In the genomic region with DNA sequence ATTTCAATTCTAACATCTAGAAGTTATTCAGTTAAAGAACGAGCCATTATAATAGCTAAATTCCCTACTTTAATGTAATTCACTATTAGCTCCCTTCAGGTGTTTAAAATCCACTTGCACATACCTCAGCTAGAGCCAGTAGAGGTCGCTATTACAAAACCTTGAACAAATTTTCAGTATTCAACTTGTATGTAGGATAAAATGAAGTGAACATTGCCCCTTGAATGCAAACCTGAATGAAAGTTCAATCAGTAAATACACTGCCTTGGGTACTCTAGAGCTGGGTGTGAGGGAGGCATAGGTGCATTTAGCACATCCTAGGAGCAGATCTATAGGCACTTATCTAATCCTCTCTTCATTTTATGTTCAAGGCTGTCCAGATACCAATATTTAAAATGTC, we compare ENCODE assay signal across 9 mouse cellular contexts. TPM values are rescaled to one million over a fixed set of nuclear protein-coding genes. Genes with fewer than 3 reads are reported as not detected.
DNase-seq lines count a peak whose midpoint lies in the region; ATAC-seq and TF ChIP-seq lines count a peak whose summit lies in the region.
"Had no signal": no experiment of that assay in that cellular context is flagged by ENCODE, and none has a peak within 500 bp of the region (broad histone marks: within the 10 kb centered on the region; RNA-seq: fewer than 3 reads in every experiment).

No protein-coding gene starts in this region.

- H3K36me3 ChIP-seq in forebrain, embryonic 13.5 days (ENCODE audit: poor library complexity, severe bottlenecking) = peaks cover 14% of the 10 kb centered on the region
- H3K36me3 ChIP-seq in forebrain, embryonic 11.5 days (ENCODE audit: control insufficient read depth, insufficient read depth, low read length) = no peaks in the 10 kb centered on the region; the same call in 1 of the 2 replicates
- H3K36me3 ChIP-seq in liver, adult 2 months (ENCODE audit: control insufficient read depth, insufficient read depth, low read length) = peaks cover 16% of the 10 kb centered on the region
- peaks cover 16% of the 10 kb centered on the region; the same call in 1 of the 2 replicates for H3K36me3 ChIP-seq in liver, embryonic 12.5 days
- H3K36me3 ChIP-seq: heart, embryonic 15.5 days had no signal

- no peak for DNase-seq in forebrain, embryonic 11.5 days (ENCODE audit: low spot score)
- peak; percentile 73 for DNase-seq in liver, adult 2 months (ENCODE audit: extremely low read depth, low read depth, low spot score)
- DNase-seq in brain, adult 2 months (ENCODE audit: low read depth, low spot score) = peak; percentile 84
- DNase-seq in large intestine, adult 2 months (ENCODE audit: low read depth, low spot score) = peak; percentile 35
- DNase-seq in thymus, postnatal 25 days = peak; percentile 12
- DNase-seq in layer of hippocampus, postnatal 10 days (ENCODE audit: low spot score in 2 of 2) = no peak

- peak; percentile 51 for TF ChIP-seq CTCF in liver, adult 2 months (IDR thresholded peaks at IDR 0.05; ENCODE audit: low read depth, low read length)

- H3K9ac ChIP-seq in forebrain, embryonic 13.5 days = no peak overlapping the region
- no peak overlapping the region for H3K9ac ChIP-seq in forebrain, embryonic 11.5 days (ENCODE audit: low read length)
- H3K9ac ChIP-seq in liver, adult 2 months (ENCODE audit: low read depth, low read length) = no peak overlapping the region
- no peak overlapping the region for H3K9ac ChIP-seq in liver, embryonic 12.5 days
- H3K9ac ChIP-seq: heart, embryonic 15.5 days had no signal

- ATAC-seq in forebrain, embryonic 13.5 days = 0 out of 2 replicates have a peak, but pooled peaks have one; percentile 19
- ATAC-seq in forebrain, embryonic 11.5 days (replicated peaks; ENCODE audit: low FRiP score) = no peak
- ATAC-seq in liver, embryonic 12.5 days = no peak

- no peak overlapping the region for H3K27ac ChIP-seq in forebrain, embryonic 13.5 days
- H3K27ac ChIP-seq in forebrain, embryonic 11.5 days (ENCODE audit: low read depth, low read length) = no peak overlapping the region
- no peak overlapping the region for H3K27ac ChIP-seq in liver, adult 2 months (replicated peaks; ENCODE audit: insufficient read depth, low read depth, low read length)
- H3K27ac ChIP-seq in liver, embryonic 12.5 days = no peak overlapping the region
- H3K27ac ChIP-seq: heart, embryonic 15.5 days had no signal

- no peak overlapping the region for H3K4me3 ChIP-seq in forebrain, embryonic 13.5 days
- no peak overlapping the region for H3K4me3 ChIP-seq in forebrain, embryonic 11.5 days (ENCODE audit: low read depth, low read length)
- no peak overlapping the region for H3K4me3 ChIP-seq in liver, adult 2 months (ENCODE audit: insufficient read depth, low read depth, low read length)
- H3K4me3 ChIP-seq in liver, embryonic 12.5 days = no peak overlapping the region
- H3K4me3 ChIP-seq: heart, embryonic 15.5 days had no signal

- H3K4me2 ChIP-seq in forebrain, embryonic 13.5 days = no peak overlapping the region
- H3K4me2 ChIP-seq in forebrain, embryonic 11.5 days (ENCODE audit: low read depth, low read length, severe bottlenecking) = no peak overlapping the region
- no peak overlapping the region for H3K4me2 ChIP-seq in liver, embryonic 12.5 days
- H3K4me2 ChIP-seq: heart, embryonic 15.5 days had no signal

- TF ChIP-seq POLR2A in liver, adult 2 months (IDR thresholded peaks at IDR 0.05; ENCODE audit: extremely low read depth, insufficient read depth, low read length) = no peak

- H3K4me1 ChIP-seq in forebrain, embryonic 13.5 days = peaks cover 5% of the 10 kb centered on the region
- 0 out of 2 replicates have a peak, but pooled peaks cover 2% of the 10 kb centered on the region for H3K4me1 ChIP-seq in forebrain, embryonic 11.5 days (replicated peaks; ENCODE audit: control insufficient read depth, insufficient read depth, low read length)
- H3K4me1 ChIP-seq in liver, adult 2 months (ENCODE audit: control insufficient read depth, insufficient read depth, low read length) = peaks cover 4% of the 10 kb centered on the region; the same call in 1 of the 2 replicates
- H3K4me1 ChIP-seq in liver, embryonic 12.5 days = peaks cover 9% of the 10 kb centered on the region; the same call in 1 of the 2 replicates
- H3K4me1 ChIP-seq: heart, embryonic 15.5 days had no signal

- WGBS in forebrain, embryonic 13.5 days = 35% methylated on average over 2 of the region's 2 CpGs
- WGBS in forebrain, embryonic 11.5 days = 40% methylated on average over 2 of the region's 2 CpGs
- WGBS in liver, adult 2 months = 21% methylated on average over 2 of the region's 2 CpGs
- 25% methylated on average over 2 of the region's 2 CpGs for WGBS in liver, embryonic 12.5 days (ENCODE audit: insufficient replicate concordance)
- 20% methylated on average over 2 of the region's 2 CpGs for WGBS in large intestine, adult 2 months

- H3K27me3 ChIP-seq in forebrain, embryonic 13.5 days = no peaks in the 10 kb centered on the region
- H3K27me3 ChIP-seq in forebrain, embryonic 11.5 days (ENCODE audit: control insufficient read depth, insufficient read depth, low read length) = no peaks in the 10 kb centered on the region
- H3K27me3 ChIP-seq in liver, adult 2 months (ENCODE audit: control insufficient read depth, insufficient read depth, low read length) = no peaks in the 10 kb centered on the region
- no peaks in the 10 kb centered on the region for H3K27me3 ChIP-seq in liver, embryonic 12.5 days (replicated peaks)
- H3K27me3 ChIP-seq: heart, embryonic 15.5 days had no signal

- peaks cover 7% of the 10 kb centered on the region for H3K79me2 ChIP-seq in liver, adult 2 months (ENCODE audit: control insufficient read depth, insufficient read depth, low read length)

- H3K9me3 ChIP-seq in forebrain, embryonic 13.5 days (replicated peaks) = no peaks in the 10 kb centered on the region
- no peaks in the 10 kb centered on the region for H3K9me3 ChIP-seq in forebrain, embryonic 11.5 days (ENCODE audit: control insufficient read depth, low read length)
- no peaks in the 10 kb centered on the region for H3K9me3 ChIP-seq in liver, embryonic 12.5 days (replicated peaks)
- H3K9me3 ChIP-seq: heart, embryonic 15.5 days had no signal

RNA-seq across cellular contexts. Expression of a gene that starts 24.6 kb away (rescaled TPM):
- 6.6 and 6.9 TPM in 2 replicates for polyA plus RNA-seq in forebrain, embryonic 13.5 days (2015; fragmentation: Nextera tagmentation; extraction: Ambion mirVana)
- 8.8 and 11.0 TPM in 2 replicates for polyA plus RNA-seq in forebrain, embryonic 11.5 days (2014; fragmentation: Nextera tagmentation; extraction: Ambion mirVana)
- 11.8 and 12.0 TPM in 2 replicates for total RNA-seq in liver, adult 2 months (2014; rRNA removed)
- polyA plus RNA-seq in liver, adult 2 months (2012; rRNA removed) = 2.8 TPM in 2 replicates
- 2.6 and 2.9 TPM in 2 replicates for polyA plus RNA-seq in liver, embryonic 12.5 days (2016; fragmentation: Nextera tagmentation; extraction: Ambion mirVana)
- polyA plus RNA-seq in large intestine, adult 2 months (2012; rRNA removed) = 1.9 and 3.5 TPM in 2 replicates
- 10 to 100 TPM; 37.8 to 41.5 TPM for total RNA-seq in layer of hippocampus, postnatal 10 days (2021)

Comparison
In these comparisons a context has a peak if more than half of its experiments do, and no peak if none do; other contexts are left out.
1. DNase-seq: peak in liver, adult 2 months (single experiment), brain, adult 2 months (single experiment), large intestine, adult 2 months (single experiment) and thymus, postnatal 25 days (single experiment); none in forebrain, embryonic 11.5 days (single experiment) and layer of hippocampus, postnatal 10 days (0 of 2).